Mouse (Mus musculus) stomach, embryonic 16.5 days (tissue): ENCODE data around the gene D10Wsu102e. TPM values are rescaled to one million over a fixed set of nuclear protein-coding genes. Genes with fewer than 3 reads are reported as not detected.
A peak's percentile ranks its signal among the peaks of the same experiment; 100 is the strongest.

Experiments used
- ATAC-seq: fragments of 200-750 bp; cut with Nextera tagmentation; 2 replicates; pipeline ENCODE4 v1.8.0; 2017; ENCODE audit warnings: moderate number of reproducible peaks, moderate TSS enrichment; ENCODE audit not compliant: insufficient read depth, low FRiP score
- H3K27ac ChIP-seq: fragments of 300-500 bp; sonication (generic); 2 replicates; pipeline ENCODE4 v1.5.1; 2014; ENCODE audit warnings: low read length
- H3K27me3 ChIP-seq: fragments of 300-500 bp; sonication (generic); 2 replicates; pipeline ENCODE4 v1.6.1; 2014; ENCODE audit warnings: low read length, control low read depth, mixed read lengths; ENCODE audit not compliant: control insufficient read depth, insufficient read depth
- H3K36me3 ChIP-seq: fragments of 300-500 bp; sonication (generic); 2 replicates; pipeline ENCODE4 v1.6.1; 2014; ENCODE audit warnings: low read length; ENCODE audit not compliant: control insufficient read depth, insufficient read depth
- H3K4me1 ChIP-seq: fragments of 300-500 bp; sonication (generic); 2 replicates; pipeline ENCODE4 v1.6.1; 2014; ENCODE audit warnings: low read length, control low read depth, mixed read lengths; ENCODE audit not compliant: control insufficient read depth, insufficient read depth
- H3K4me2 ChIP-seq: fragments of 300-500 bp; sonication (generic); 2 replicates; pipeline ENCODE4 v1.6.1; 2014; ENCODE audit warnings: low read depth, low read length, mixed read lengths
- H3K4me3 ChIP-seq: fragments of 300-500 bp; sonication (generic); replicated peaks from 2 replicates; pipeline ENCODE4 v1.5.1; 2014; ENCODE audit warnings: mild to moderate bottlenecking, low read length
- H3K9ac ChIP-seq: fragments of 300-500 bp; sonication (generic); 2 replicates; pipeline ENCODE4 v1.6.1; 2014; ENCODE audit warnings: low read length
- H3K9me3 ChIP-seq: fragments of 300-500 bp; sonication (generic); replicated peaks from 2 replicates; pipeline ENCODE4 v1.6.1; 2016; ENCODE audit warnings: low read length, control low read depth; ENCODE audit not compliant: control insufficient read depth
- WGBS: fragments of 180-500 bp; shearing (Covaris S2); extraction: QIAGEN DNeasy Blood & Tissue Kit; methylation state at CpG from one replicate; pipeline ENCODE4 v1.1.7; 2014; 5-methylcytosine and 5-hydroxymethylcytosine counted together
- polyA plus RNA-seq: library from polyadenylated mRNA; unstranded; fragments of >200 nt; fragmentation: Nextera tagmentation; extraction: Ambion mirVana; gene quantifications from 2 replicates; pipeline ENCODE4 v1.2.1, GENCODE M21; 2015

D10Wsu102e gene
- polyA plus RNA-seq, 1 experiment from 2014 or later: 0.61 TPM

GRCm38 (mm10) chr10:83533910-83534283, 173.9 kb downstream of the D10Wsu102e start, which contains the start of gene Aldh1l2:
Aldh1l2 (minus strand) TSS chr10:83534140.
- WGBS: under 1% methylated on average over 21 of the region's 21 CpGs
- ATAC-seq: peak; percentile 93
- H3K27me3 ChIP-seq: no peaks in the 10 kb centered on the region

GRCm38 (mm10) chr10:83536436-83536835, 176.4 kb downstream of the D10Wsu102e start:
- Histone ChIP-seq H3K27me3 (no peaks in the 10 kb centered on the region), H3K4me2 (no peak overlapping the region), H3K4me1 (peaks cover 9% of the 10 kb centered on the region; the same call in 1 of the 2 replicates), H3K36me3 (no peaks in the 10 kb centered on the region), H3K9me3 (no peaks in the 10 kb centered on the region), H3K9ac (no peak overlapping the region), H3K27ac (no peak overlapping the region), H3K4me3 (no peak overlapping the region)
- WGBS: 5% methylated on average over 1 of the region's 1 CpGs
- no peak for ATAC-seq

More at GRCm38 (mm10) chr10:83533910-83534283, 173.9 kb downstream of the D10Wsu102e start, which contains the start of gene Aldh1l2:
- H3K4me3 ChIP-seq: peak within 1 kb of the TSS; percentile 56
- H3K9ac ChIP-seq: peak within 1 kb of the TSS; percentile 70
- H3K36me3 ChIP-seq: no peaks in the 10 kb centered on the region
- H3K9me3 ChIP-seq: no peaks in the 10 kb centered on the region
- no peak within 1 kb of the TSS for H3K27ac ChIP-seq
- peak within 1 kb of the TSS; percentile 98 for H3K4me2 ChIP-seq
- H3K4me1 ChIP-seq: peaks cover 9% of the 10 kb centered on the region; the same call in 1 of the 2 replicates

Other genes with a start within 250 kb of the D10Wsu102e start
- 0.85 and 1.0 TPM in 2 replicates for gene Slc41a2, start 22.3 kb upstream of the D10Wsu102e start, polyA plus RNA-seq
- 2.5 and 2.9 TPM in 2 replicates for gene Aldh1l2, start 173.9 kb downstream of the D10Wsu102e start, polyA plus RNA-seq
- gene Washc4, start 183.5 kb downstream of the D10Wsu102e start, polyA plus RNA-seq: 36.5 and 42.8 TPM in 2 replicates